Mouse (Mus musculus) CD4-positive, CD25-positive, alpha-beta regulatory T cell, adult 4 months (primary cell): ENCODE results near the gene Mepce. TPM values are rescaled to one million over a fixed set of nuclear protein-coding genes. Genes with fewer than 3 reads are reported as not detected.

Experiments
- ATAC-seq: one replicate; pipeline ENCODE4 v1.8.0; 2017
- polyA plus RNA-seq, 2 experiments: library from polyadenylated mRNA; unstranded; fragments of 100-300 nt; shearing (Covaris generic); gene quantifications; one replicate each; pipeline ENCODE4 v1.2.1; 2017

The Mepce gene
- polyA plus RNA-seq, 2 experiments from 2014 or later = 27.5 to 32.3 TPM

- ATAC-seq = peak; percentile 76
Measured at GRCm38 (mm10) chr5:137786109-137786942, 1.1 kb downstream of the Mepce start.

GRCm38 (mm10) chr5:137785164-137786031 lies 2.1 kb downstream of the Mepce start:
- peak; percentile 5 for ATAC-seq

- no peak for ATAC-seq
Measured at GRCm38 (mm10) chr5:137784546-137784945, 2.9 kb downstream of the Mepce start.

GRCm38 (mm10) chr5:137783901-137784540 lies 3.4 kb downstream of the Mepce start:
- no peak for ATAC-seq

- no peak for ATAC-seq
Measured at GRCm38 (mm10) chr5:137782776-137783522, 4.5 kb downstream of the Mepce start.

GRCm38 (mm10) chr5:137781661-137782060 lies 5.8 kb downstream of the Mepce start:
- ATAC-seq = no peak

GRCm38 (mm10) chr5:137779053-137779933 lies 8.2 kb downstream of the Mepce start:
- ATAC-seq = peak; percentile 21

DNA sequence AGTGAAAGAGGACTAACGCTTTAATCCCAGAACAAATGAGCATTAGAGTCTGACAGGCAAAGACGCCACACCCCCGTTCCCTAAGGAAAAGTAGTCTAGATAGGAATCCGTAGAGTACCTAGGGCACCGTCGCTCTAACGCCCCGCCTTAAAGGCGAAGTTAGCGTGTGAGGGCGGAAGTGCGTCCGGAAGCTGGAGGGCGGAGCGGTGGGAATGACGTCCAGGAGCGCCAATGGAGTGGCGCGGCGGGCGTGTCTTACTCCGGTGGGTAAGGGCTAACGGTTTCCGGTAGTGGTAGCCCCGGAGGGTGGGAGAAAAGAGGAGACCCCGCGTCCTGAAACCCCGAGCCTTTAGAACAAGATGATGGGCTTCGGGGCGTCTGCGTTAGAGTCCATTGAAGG lies 8.8 kb downstream of the Mepce start, which contains the start of gene Ppp1r35:
TSS of gene Ppp1r35 (plus strand) at position 215 of the 400 bp plus-strand sequence.
- peak; percentile 99 for ATAC-seq

- ATAC-seq = no peak
Measured at GRCm38 (mm10) chr5:137777267-137777845, 10.1 kb downstream of the Mepce start.

DNA sequence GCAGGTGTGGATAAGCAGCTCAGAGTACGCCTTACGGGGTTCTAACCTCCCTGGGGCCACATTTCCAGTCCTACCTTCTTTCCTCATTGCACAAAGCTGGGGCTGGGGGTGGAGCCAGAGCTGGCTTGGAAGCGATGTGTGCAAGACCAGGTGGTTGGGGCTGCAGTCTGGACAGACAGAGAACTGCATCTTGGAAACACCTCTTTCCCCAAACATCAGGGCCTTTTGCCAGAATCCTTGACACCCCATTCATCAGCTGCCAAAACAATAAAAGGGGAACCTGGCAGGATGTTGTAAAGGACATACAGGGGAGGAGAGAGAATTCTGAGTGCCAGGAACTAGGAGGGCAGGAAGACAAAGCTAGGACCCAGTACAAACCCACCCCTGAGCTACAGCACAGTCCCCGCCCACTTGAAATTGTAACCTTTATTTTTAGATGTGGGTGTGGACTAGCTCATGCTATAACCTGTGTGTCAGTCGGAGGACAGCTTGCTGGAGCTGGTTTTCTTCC lies 11.0 kb downstream of the Mepce start:
- peak; percentile 7 for ATAC-seq

DNA sequence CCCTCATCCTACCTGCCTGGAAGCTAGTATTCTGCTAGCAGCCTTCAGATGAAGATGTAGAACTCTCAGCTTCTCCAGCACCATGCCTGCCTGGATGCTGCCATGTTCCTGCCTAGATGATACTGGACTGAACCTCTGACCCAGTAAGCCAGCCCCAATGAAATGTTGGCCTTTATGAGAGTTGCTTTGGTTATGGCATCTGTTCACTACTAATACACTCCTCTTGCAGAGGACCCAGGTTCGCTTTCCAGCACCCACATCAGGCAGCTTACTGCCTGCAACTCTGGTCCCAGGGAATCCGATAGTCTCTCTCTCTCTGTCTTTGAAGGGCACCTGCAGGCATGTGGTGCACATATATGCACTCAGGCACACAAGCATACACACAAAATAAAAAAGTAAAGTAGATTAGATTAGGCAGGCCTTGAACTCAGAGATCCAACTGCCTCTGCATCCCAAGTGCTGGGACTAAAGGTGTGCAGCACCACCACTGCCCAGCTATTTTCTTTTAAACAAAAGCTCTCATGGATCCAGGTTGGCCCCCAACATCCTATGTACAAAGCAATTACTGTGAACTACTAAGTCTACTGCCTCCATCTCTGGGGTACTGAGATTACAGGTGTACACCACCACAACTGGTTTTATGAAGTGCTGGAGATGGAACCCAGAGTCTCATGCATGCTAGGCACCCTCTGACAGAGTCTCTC lies 11.7 kb downstream of the Mepce start:
- no peak for ATAC-seq

- ATAC-seq = no peak
Measured at GRCm38 (mm10) chr5:137772755-137773154, 14.7 kb downstream of the Mepce start.

DNA sequence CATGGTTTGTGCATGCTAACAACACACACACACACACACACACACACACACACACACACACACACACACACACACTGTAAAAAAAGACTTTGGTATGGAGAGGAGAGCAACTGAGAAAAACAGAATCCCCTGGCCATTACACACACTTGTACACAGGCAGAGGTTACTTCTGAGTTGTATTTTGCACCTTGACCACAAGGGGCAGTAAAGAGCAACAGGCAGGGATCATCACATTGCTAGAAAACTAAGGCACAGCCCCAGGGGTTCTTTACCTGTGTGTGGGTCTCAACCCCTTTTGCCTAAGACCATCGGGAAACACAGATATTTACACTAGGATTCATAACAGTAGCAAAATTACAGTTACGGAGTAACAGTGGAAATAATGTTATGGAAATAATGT lies 16.7 kb downstream of the Mepce start:
- peak; percentile 85 for ATAC-seq

DNA sequence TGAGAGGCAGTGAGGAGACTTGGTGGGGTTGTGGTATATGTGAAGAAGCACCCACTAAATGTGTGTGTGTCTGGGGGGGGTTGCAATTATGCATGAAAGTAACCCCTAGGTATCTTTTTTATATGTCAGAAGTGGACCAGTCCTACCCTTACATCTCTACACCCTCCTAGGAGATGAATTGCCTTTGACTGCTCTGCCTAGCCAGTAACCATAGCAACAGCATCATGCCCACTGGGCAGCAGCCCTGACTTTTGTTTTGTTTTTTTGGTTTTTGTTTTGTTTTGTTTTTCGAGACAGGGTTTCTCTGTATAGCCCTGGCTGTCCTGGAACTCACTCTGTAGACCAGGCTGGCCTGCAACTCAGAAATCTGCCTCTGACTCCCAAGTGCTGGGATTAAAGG lies 19.0 kb downstream of the Mepce start:
- no peak for ATAC-seq

DNA sequence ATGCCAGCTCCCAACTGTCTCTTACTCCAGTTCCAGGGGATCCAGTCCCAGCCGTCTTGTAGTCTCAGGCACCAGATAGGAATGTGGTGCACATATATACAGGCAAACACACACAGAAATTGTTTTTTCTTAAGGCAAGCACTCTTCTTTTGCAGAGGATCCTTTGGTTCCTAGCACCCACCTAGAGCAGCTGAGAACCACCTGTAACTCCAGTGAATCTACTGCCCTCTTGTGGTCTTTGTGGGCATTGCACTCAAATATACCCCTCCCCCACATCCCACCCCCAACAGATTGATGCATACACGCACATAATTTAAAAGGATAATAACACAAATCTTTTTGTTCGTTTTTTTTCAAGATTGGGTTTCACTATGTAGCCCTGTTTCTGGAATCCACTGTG lies 21.2 kb downstream of the Mepce start:
- no peak for ATAC-seq

GRCm38 (mm10) chr5:137764609-137765340 lies 22.7 kb downstream of the Mepce start:
- ATAC-seq = no peak

DNA sequence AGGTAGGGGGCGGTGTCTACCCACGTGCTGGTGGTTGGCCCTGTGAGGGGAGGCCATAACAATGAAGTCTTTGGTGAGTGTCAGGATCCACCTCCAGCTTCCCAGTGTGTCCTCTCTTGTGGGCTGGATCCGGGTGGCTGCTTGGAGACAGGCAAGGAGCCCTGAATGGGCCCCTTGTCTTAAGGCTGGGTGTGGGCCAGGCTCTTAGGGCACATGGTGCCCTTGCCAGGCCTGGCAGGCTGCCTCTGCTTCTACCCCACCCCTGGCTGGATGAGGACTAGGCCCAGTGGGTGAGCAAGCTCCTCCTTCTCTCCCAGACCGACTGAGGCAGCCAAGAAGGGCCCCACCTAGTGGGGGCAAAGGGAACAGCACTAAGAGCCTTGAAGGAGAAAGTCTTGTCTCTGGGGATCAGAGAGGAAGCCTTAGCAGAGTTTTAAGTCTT lies 27.5 kb downstream of the Mepce start:
- ATAC-seq = peak; percentile 75

GRCm38 (mm10) chr5:137758921-137759534 lies 28.4 kb downstream of the Mepce start:
- no peak for ATAC-seq

DNA sequence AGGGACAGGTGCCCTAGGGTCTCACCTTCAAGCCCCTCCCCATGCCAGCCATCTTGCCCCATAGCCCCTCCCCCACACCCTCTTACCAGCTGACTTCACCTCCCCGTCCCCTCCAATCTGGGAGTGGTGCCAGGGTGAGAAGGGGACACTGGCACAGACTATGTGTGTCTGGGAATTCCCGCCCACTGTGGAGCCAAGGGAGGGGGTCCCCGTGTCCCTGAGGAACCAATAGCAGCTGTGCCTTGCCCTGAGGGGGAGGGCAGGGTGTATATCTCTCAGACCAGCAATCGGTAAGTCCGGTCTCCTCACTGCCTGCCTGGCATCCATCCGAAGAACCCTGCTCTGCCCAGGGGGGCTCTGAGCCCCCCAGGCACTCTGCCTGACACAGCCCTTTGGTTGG lies 29.6 kb downstream of the Mepce start:
- no peak for ATAC-seq
